Mouse (Mus musculus): ENCODE measurements around the gene Ino80.

The Ino80 gene

GRCm38 (mm10) chr2:119323866-119324575 is 153.5 kb downstream of the Ino80 start:
- DNase-seq (ENCODE audit: low read depth): no peak

All from c-Kit-positive CD71-negative TER-119-negative erythroid progenitor cells, embryonic 14.5 days (primary cell).